Mouse (Mus musculus): ENCODE results near the gene Wipf2.

- TF ChIP-seq CTCF (IDR thresholded peaks at IDR 0.05; ENCODE audit: control insufficient read depth, insufficient read depth, low read length) (no peak), POLR2A (IDR thresholded peaks at IDR 0.05; ENCODE audit: borderline replicate concordance, control insufficient read depth, low read depth, low read length) (no peak)
These were observed 69.1 kb downstream of the Wipf2 start for GRCm38 (mm10) chr11:98932293-98933091.
